ENCODE assay signal across 18 mouse cellular contexts in genomic region chr3:36136152-36136551, GRCm38 (mm10).
"Had no signal": no experiment of that assay in that cellular context is flagged by ENCODE, and none has a peak within 500 bp of the region (broad histone marks: within the 10 kb centered on the region; RNA-seq: fewer than 3 reads in every experiment).

No protein-coding gene starts in this region.

- ATAC-seq: liver, postnatal 0 days; lung, postnatal 0 days; midbrain, embryonic 13.5 days; midbrain, embryonic 15.5 days had no signal

- H3K36me3 ChIP-seq: lung, embryonic 15.5 days; midbrain, embryonic 13.5 days; midbrain, embryonic 15.5 days; neural tube, embryonic 12.5 days; stomach, embryonic 15.5 days had no signal

- H3K27ac ChIP-seq: lung, embryonic 15.5 days; macrophage; midbrain, embryonic 13.5 days; midbrain, embryonic 15.5 days; neural tube, embryonic 12.5 days; stomach, embryonic 15.5 days; stomach, postnatal 0 days had no signal

- H3K27me3 ChIP-seq: lung, embryonic 15.5 days; megakaryocyte, embryonic 14.5 days; midbrain, embryonic 13.5 days; midbrain, embryonic 15.5 days; neural tube, embryonic 12.5 days; stomach, embryonic 15.5 days had no signal

- H3K9me3 ChIP-seq: lung, embryonic 15.5 days; midbrain, embryonic 13.5 days; midbrain, embryonic 15.5 days; neural tube, embryonic 12.5 days; stomach, embryonic 15.5 days had no signal

- H3K4me2 ChIP-seq: lung, embryonic 15.5 days; midbrain, embryonic 11.5 days; midbrain, embryonic 13.5 days; midbrain, embryonic 15.5 days; neural tube, embryonic 12.5 days; stomach, embryonic 15.5 days had no signal

- DNase-seq: liver, postnatal 0 days; lung, adult 2 months; lung, postnatal 14 days; lung, postnatal 36 days; right cerebral cortex, postnatal 14 days; thymus, adult 2 months; thymus, postnatal 25 days; thymus, postnatal 4 days had no signal

- H3K4me1 ChIP-seq: lung, embryonic 15.5 days; megakaryocyte, embryonic 14.5 days; midbrain, embryonic 13.5 days; midbrain, embryonic 15.5 days; neural tube, embryonic 12.5 days; stomach, embryonic 15.5 days had no signal

- H3K9ac ChIP-seq: liver, postnatal 0 days; lung, embryonic 15.5 days; midbrain, embryonic 13.5 days; midbrain, embryonic 15.5 days; neural tube, embryonic 12.5 days; stomach, embryonic 15.5 days had no signal

- H3K4me3 ChIP-seq: lung, embryonic 15.5 days; megakaryocyte, embryonic 14.5 days; midbrain, embryonic 13.5 days; midbrain, embryonic 15.5 days; neural tube, embryonic 12.5 days; stomach, embryonic 15.5 days had no signal
